ENCODE assay signal across 9 mouse cellular contexts in genomic region chr10:17869822-17870662, GRCm38 (mm10).
DNase-seq lines count a peak whose midpoint lies in the region; ATAC-seq and TF ChIP-seq lines count a peak whose summit lies in the region.
"Had no signal": no experiment of that assay in that cellular context is flagged by ENCODE, and none has a peak within 500 bp of the region (broad histone marks: within the 10 kb centered on the region; RNA-seq: fewer than 3 reads in every experiment).

No protein-coding gene starts in this region.

- H3K4me3 ChIP-seq in E14TG2a.4 (replicated peaks; ENCODE audit: low read length), result no peak overlapping the region
- H3K4me3 ChIP-seq in forebrain, embryonic 15.5 days, result no peak overlapping the region
- no peak overlapping the region for H3K4me3 ChIP-seq in lung, embryonic 14.5 days (ENCODE audit: low read depth, low read length)
- H3K4me3 ChIP-seq: heart, embryonic 13.5 days had no signal

- no peak overlapping the region for H3K9ac ChIP-seq in forebrain, embryonic 15.5 days (replicated peaks)
- no peak overlapping the region for H3K9ac ChIP-seq in lung, embryonic 14.5 days
- H3K9ac ChIP-seq: heart, embryonic 13.5 days had no signal

- intact Hi-C loops in heart, postnatal 25 days (cut with DNase I), result loop anchor here (1.0 to 5.0 kb wide), 2 partner anchors 73 to 137 kb away; partner anchors contain the start of gene Txlnb

- TF ChIP-seq CTCF in E14TG2a.4 (conservative IDR thresholded peaks at IDR 0.05; ENCODE audit: low read length), result peak; percentile 52
- peak; percentile 90 for TF ChIP-seq CTCF in lung, embryonic 14.5 days (IDR thresholded peaks at IDR 0.05; ENCODE audit: low read depth)

- peak; percentile 19 for DNase-seq in heart, postnatal 25 days (ENCODE audit: low spot score)
- peak; percentile 76 for DNase-seq in layer of hippocampus, adult 11-12 months (ENCODE audit: low spot score)
- DNase-seq in lung, embryonic 14.5 days, result peak; percentile 83
- peak; percentile 22 for DNase-seq in ovary, postnatal 10 days (ENCODE audit: low spot score)
- DNase-seq in thymus, postnatal 10 days (ENCODE audit: low spot score in 2 of 2), result peak; percentile 35 to 55

- H3K27ac ChIP-seq in forebrain, embryonic 15.5 days (replicated peaks), result no peak overlapping the region
- H3K27ac ChIP-seq in lung, embryonic 14.5 days (ENCODE audit: low read depth), result no peak overlapping the region
- H3K27ac ChIP-seq: heart, embryonic 13.5 days had no signal

- ATAC-seq in cerebellum, adult (ENCODE audit: insufficient number of reproducible peaks, low FRiP score, low TSS enrichment), result peak; percentile 98
- peak; percentile 98 for ATAC-seq in forebrain, embryonic 15.5 days (replicated peaks)
- peak; percentile 89 for ATAC-seq in lung, embryonic 14.5 days (ENCODE audit: insufficient read depth)

- no peaks in the 10 kb centered on the region for H3K36me3 ChIP-seq in E14TG2a.4 (ENCODE audit: insufficient read depth, low read length)
- H3K36me3 ChIP-seq in forebrain, embryonic 15.5 days, result no peaks in the 10 kb centered on the region
- no peaks in the 10 kb centered on the region for H3K36me3 ChIP-seq in lung, embryonic 14.5 days (ENCODE audit: insufficient read depth)
- H3K36me3 ChIP-seq: heart, embryonic 13.5 days had no signal

- WGBS in forebrain, embryonic 15.5 days, result 30% methylated on average over 5 of the region's 5 CpGs
- 32% methylated on average over 5 of the region's 5 CpGs for WGBS in lung, embryonic 14.5 days

- H3K4me1 ChIP-seq in E14TG2a.4 (replicated peaks; ENCODE audit: low read depth, low read length), result no peaks in the 10 kb centered on the region
- H3K4me1 ChIP-seq in forebrain, embryonic 15.5 days, result 0 out of 2 replicates have a peak, but pooled peaks cover 6% of the 10 kb centered on the region
- no peaks in the 10 kb centered on the region for H3K4me1 ChIP-seq in lung, embryonic 14.5 days (ENCODE audit: insufficient read depth)
- H3K4me1 ChIP-seq: heart, embryonic 13.5 days had no signal

- no peaks in the 10 kb centered on the region for H3K9me3 ChIP-seq in E14TG2a.4 (ENCODE audit: low read length)
- no peaks in the 10 kb centered on the region for H3K9me3 ChIP-seq in forebrain, embryonic 15.5 days
- H3K9me3 ChIP-seq in lung, embryonic 14.5 days (ENCODE audit: low read depth, low read length), result no peaks in the 10 kb centered on the region
- H3K9me3 ChIP-seq: heart, embryonic 13.5 days had no signal

- H3K27me3 ChIP-seq in E14TG2a.4 (ENCODE audit: insufficient read depth, low read length), result no peaks in the 10 kb centered on the region
- no peaks in the 10 kb centered on the region for H3K27me3 ChIP-seq in forebrain, embryonic 15.5 days
- no peaks in the 10 kb centered on the region for H3K27me3 ChIP-seq in lung, embryonic 14.5 days (ENCODE audit: insufficient read depth, low read length)
- H3K27me3 ChIP-seq: heart, embryonic 13.5 days had no signal

- no peak overlapping the region for H3K4me2 ChIP-seq in forebrain, embryonic 15.5 days (replicated peaks)
- H3K4me2 ChIP-seq in lung, embryonic 14.5 days, result no peak overlapping the region
- H3K4me2 ChIP-seq: heart, embryonic 13.5 days had no signal

Comparison
In these comparisons a context has a peak if more than half of its experiments do, and no peak if none do; other contexts are left out.
1. DNase-seq: peak in every context shown above with its lines; median percentile 83 in lung, embryonic 14.5 days; 76 in layer of hippocampus, adult 11-12 months; 45 in thymus, postnatal 10 days; 22 in ovary, postnatal 10 days; 19 in heart, postnatal 25 days.